Mouse (Mus musculus) heart, adult 2 months (tissue): Measurements from ENCODE around the gene Socs2.

ENCODE experiments used
- CTCF ChIP-seq: fragments of 200-600 bp; IDR thresholded peaks from 2 replicates; pipeline ENCODE4 v1.8.1; 2022; ENCODE audit warnings: antibody characterized with exemption, mild to moderate bottlenecking, moderate library complexity
- EP300 ChIP-seq: fragments of 200-500 bp; IDR thresholded peaks from 2 replicates; pipeline ENCODE4 v1.6.1; 2011; ENCODE audit warnings: low read depth, low read length, control low read depth; ENCODE audit not compliant: insufficient read depth
- POLR2A ChIP-seq: fragments of 200-500 bp; IDR thresholded peaks from 2 replicates; pipeline ENCODE4 v1.6.1; 2011; ENCODE audit warnings: mild to moderate bottlenecking, low read depth, low read length, control low read depth; ENCODE audit not compliant: insufficient read depth

- TF ChIP-seq EP300 (no peak), POLR2A (no peak), CTCF (no peak)
Observed at GRCm38 (mm10) chr10:95438941-95439340, 22.0 kb upstream of the Socs2 start.
